Mouse (Mus musculus) bone marrow, adult 2 months (tissue): Measurements from ENCODE around the gene Ift81. TPM values are rescaled to one million over a fixed set of nuclear protein-coding genes. Genes with fewer than 3 reads are reported as not detected.

Experiments used
- H3K27ac ChIP-seq: fragments of 200-500 bp; 2 replicates; pipeline ENCODE4 v1.5.1; 2012; ENCODE audit warnings: low read depth, mild to moderate bottlenecking, control low read depth, inconsistent platforms, low read length; ENCODE audit not compliant: control insufficient read depth, poor library complexity, insufficient read depth
- H3K4me1 ChIP-seq: fragments of 200-500 bp; 2 replicates; pipeline ENCODE4 v1.6.1; 2011; ENCODE audit warnings: low read length; ENCODE audit not compliant: control insufficient read depth, insufficient read depth
- H3K4me3 ChIP-seq: fragments of 200-500 bp; replicated peaks from 2 replicates; pipeline ENCODE3; 2011; ENCODE audit warnings: mild to moderate bottlenecking, low read depth, low read length, control low read depth; ENCODE audit not compliant: control insufficient read depth
- CTCF ChIP-seq: fragments of 200-500 bp; IDR thresholded peaks from 2 replicates; pipeline ENCODE4 v1.5.1; 2011; ENCODE audit warnings: low read length, control low read depth; ENCODE audit not compliant: control insufficient read depth, insufficient read depth
- POLR2A ChIP-seq: fragments of 200-500 bp; IDR thresholded peaks from 2 replicates; pipeline ENCODE4 v1.6.1; 2011; ENCODE audit warnings: low read depth, mild to moderate bottlenecking, control low read depth, low read length, borderline replicate concordance; ENCODE audit not compliant: control insufficient read depth
- WGBS: fragments of 180-500 bp; shearing (Covaris S2); methylation state at CpG from one replicate; pipeline ENCODE4 v1.1.7; 2018; 5-methylcytosine and 5-hydroxymethylcytosine counted together
- polyA plus RNA-seq: library from polyadenylated mRNA; stranded (reverse); fragments of >200 nt; gene quantifications from 2 replicates; pipeline ENCODE4 v1.2.4, GENCODE M21; 2011; ENCODE audit warnings: low replicate concordance; ENCODE audit not compliant: missing spikeins, insufficient read depth, insufficient read length

The Ift81 gene
- polyA plus RNA-seq, 1 experiment, result 2.1 TPM

- Histone ChIP-seq H3K4me3 (no peak overlapping the region), H3K4me1 (no peaks in the 10 kb centered on the region), H3K27ac (no peak overlapping the region)
- 79% methylated on average over 4 of the region's 4 CpGs for WGBS
- no peak for TF ChIP-seq POLR2A
- TF ChIP-seq CTCF, result no peak
These were observed 24.4 kb downstream of the Ift81 start for GRCm38 (mm10) chr5:122589891-122590290.

DNA sequence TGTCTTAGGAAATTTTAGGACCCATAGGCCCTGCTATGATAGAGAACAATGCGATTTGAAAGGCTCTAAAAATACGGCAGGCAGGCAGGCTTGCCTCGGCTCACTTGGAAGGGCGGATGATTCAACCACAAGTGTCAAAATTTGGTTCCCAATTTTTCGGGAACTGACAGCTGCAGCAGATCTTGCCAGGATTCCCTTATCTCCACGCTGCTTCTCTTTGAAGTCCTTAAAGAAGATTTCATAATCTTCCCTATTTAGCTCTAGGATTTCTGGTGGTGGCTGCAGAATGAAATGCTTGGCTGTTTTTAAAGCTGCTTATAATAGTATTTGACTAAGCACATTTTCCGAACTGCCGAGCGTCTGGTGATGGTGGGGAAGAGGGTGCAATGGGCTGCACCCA lies 28.8 kb downstream of the Ift81 start:
- Histone ChIP-seq H3K4me1 (no peaks in the 10 kb centered on the region), H3K27ac (no peak overlapping the region), H3K4me3 (no peak overlapping the region)
- no peak for TF ChIP-seq CTCF
- TF ChIP-seq POLR2A, result no peak
- 69% methylated on average over 9 of the region's 9 CpGs for WGBS

- TF ChIP-seq POLR2A (no peak), CTCF (no peak)
- 85% methylated on average over 5 of the region's 5 CpGs for WGBS
- Histone ChIP-seq H3K4me1 (no peaks in the 10 kb centered on the region), H3K4me3 (no peak overlapping the region), H3K27ac (no peak overlapping the region)
These were observed 30.2 kb downstream of the Ift81 start for GRCm38 (mm10) chr5:122584093-122584492.

DNA sequence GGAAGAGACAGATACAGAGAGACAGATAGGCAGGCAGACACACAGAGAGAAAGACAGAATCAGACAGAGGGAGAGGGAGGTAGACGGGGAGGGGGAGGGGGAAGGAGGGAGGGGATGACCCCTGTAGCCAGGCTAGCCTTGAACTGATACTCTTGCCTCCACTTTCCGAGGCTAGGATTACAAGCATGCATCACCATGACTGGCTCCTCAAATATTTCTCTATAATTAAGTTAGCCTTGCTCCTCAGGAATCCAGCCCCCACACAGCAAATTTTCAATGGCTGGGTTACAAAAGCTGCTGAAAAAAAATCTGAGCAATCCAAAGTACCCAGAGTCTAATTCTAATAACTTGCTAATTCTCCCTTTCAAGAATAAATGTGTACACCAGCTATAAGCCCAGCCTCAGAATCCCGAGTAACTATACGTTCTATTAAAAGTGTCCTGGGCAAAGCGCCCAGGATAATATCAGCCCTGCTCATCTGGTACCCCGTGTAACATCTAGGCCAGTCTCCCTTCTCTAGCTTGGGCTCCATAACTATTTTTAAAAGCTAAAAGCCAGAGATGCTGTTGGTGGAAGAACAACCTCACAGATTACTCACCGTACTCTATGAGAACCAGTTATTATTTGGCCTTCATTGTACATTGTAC lies 37.5 kb downstream of the Ift81 start:
- H3K4me3 ChIP-seq, result no peak overlapping the region
- WGBS, result 60% methylated on average over 7 of the region's 7 CpGs
- H3K27ac ChIP-seq, result no peak overlapping the region
- TF ChIP-seq POLR2A (no peak), CTCF (no peak)
- no peaks in the 10 kb centered on the region for H3K4me1 ChIP-seq

GRCm38 (mm10) chr5:122572001-122572400 lies 42.3 kb downstream of the Ift81 start:
- Histone ChIP-seq H3K4me3 (no peak overlapping the region), H3K4me1 (no peaks in the 10 kb centered on the region), H3K27ac (no peak overlapping the region)
- TF ChIP-seq CTCF (no peak), POLR2A (no peak)
- whole genome bisulfite sequencing, result 76% methylated on average over 5 of the region's 5 CpGs

- Histone ChIP-seq H3K4me3 (no peak overlapping the region), H3K27ac (no peak overlapping the region), H3K4me1 (no peaks in the 10 kb centered on the region)
- WGBS, result 91% methylated on average over 8 of the region's 8 CpGs
- no peak for TF ChIP-seq POLR2A
These were observed 47.7 kb downstream of the Ift81 start for GRCm38 (mm10) chr5:122566626-122567025.

DNA sequence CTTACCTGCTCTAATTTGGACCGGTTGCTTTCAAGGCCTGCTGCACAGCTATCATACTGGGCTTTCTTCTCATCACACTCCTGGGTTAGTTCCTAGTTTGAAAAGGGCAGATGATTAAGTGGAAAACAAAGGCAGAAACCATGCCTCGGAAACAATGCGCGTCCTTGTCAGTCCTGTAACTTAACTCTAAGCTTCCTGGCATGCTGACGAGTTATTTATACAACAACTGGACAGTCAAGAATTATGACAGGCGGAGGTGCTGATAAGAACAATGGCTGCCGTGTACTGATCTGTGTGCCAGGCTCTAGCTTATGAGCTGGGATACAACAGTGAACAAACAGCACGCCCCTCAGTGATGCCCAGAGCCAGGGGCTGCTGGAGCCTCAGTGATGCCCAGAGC lies 53.7 kb downstream of the Ift81 start:
- TF ChIP-seq CTCF (no peak), POLR2A (no peak)
- Histone ChIP-seq H3K4me1 (no peaks in the 10 kb centered on the region), H3K4me3 (no peak overlapping the region), H3K27ac (no peak overlapping the region)
- WGBS, result 75% methylated on average over 8 of the region's 8 CpGs

GRCm38 (mm10) chr5:122558127-122558526 lies 56.2 kb downstream of the Ift81 start:
- no peak overlapping the region for H3K4me3 ChIP-seq
- WGBS, result 85% methylated on average over 10 of the region's 10 CpGs
- TF ChIP-seq POLR2A (no peak), CTCF (no peak)
- no peak overlapping the region for H3K27ac ChIP-seq
- no peaks in the 10 kb centered on the region for H3K4me1 ChIP-seq

DNA sequence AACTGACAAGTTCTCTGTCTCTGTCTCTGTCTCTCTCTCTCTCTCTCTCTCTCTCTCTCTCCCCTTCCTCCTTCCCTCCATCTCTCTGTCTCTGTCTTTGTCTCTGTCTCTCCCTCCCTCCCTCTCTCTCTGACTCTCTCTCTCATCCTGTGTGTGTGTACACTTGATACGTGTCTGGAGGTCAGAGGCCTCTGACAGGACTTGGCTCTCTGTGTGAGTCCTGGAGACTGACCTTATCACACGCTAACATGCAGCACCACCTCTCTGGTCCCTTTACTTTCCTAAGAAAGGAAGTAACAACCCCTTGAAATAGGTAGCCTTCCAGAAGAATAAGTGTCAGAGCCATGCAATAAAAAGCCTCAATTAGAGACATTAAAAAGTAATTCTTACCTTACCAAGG lies 59.2 kb downstream of the Ift81 start:
- WGBS, result 72% methylated on average over 2 of the region's 2 CpGs

More for the DNA sequence above, 59.2 kb downstream of the Ift81 start:
- H3K4me1 ChIP-seq, result no peaks in the 10 kb centered on the region
- H3K27ac ChIP-seq, result no peak overlapping the region
- TF ChIP-seq POLR2A, result no peak
- no peak for TF ChIP-seq CTCF
- H3K4me3 ChIP-seq, result no peak overlapping the region
